9 mouse cellular contexts compared by ENCODE assay signal in the genomic region with DNA sequence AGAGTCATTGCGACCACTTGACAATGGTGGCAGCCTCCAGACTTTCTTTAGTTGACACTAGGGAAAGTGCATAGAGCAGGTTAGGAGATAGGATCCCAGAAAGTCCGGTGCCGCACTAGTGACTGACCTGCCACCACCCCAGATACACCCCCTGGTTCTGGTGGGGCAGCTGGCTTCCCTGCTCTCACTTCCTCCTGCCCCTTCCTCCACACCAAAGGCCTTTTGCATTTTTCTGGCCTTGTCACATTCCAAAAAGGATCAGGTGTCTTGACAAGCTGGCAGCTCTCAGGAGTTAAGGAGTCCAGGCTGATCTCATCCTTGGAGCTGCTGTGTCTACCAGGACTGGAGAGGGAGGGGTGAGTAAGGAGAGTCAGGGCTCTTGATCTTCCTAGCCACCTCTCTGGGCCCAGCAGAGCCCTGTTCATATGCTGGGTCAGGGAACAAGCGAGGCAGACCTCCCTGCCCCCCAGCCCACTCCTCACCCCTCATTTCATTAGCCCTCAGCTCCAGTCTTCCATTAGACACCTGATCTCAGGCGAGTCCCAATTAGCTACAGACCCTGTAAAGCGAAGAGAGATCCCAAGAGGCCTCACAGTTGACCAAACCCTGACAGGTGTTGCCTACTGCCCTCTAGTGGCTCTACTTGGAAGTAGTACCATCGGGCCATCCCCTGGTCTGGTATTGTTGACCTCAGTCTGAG. TPM values are rescaled to one million over a fixed set of nuclear protein-coding genes. Genes with fewer than 3 reads are reported as not detected.
DNase-seq lines count a peak whose midpoint lies in the region; ATAC-seq and TF ChIP-seq lines count a peak whose summit lies in the region.
"Had no signal": no experiment of that assay in that cellular context is flagged by ENCODE, and none has a peak within 500 bp of the region (broad histone marks: within the 10 kb centered on the region; RNA-seq: fewer than 3 reads in every experiment).

No protein-coding gene starts in this region.

- 0 out of 2 replicates have a peak, but pooled peaks have one; percentile 10 for TF ChIP-seq POLR2A in heart, adult 2 months (IDR thresholded peaks at IDR 0.05; ENCODE audit: insufficient read depth, low read depth, low read length)

- ATAC-seq in intestine, embryonic 14.5 days (replicated peaks; ENCODE audit: low FRiP score, low TSS enrichment, low read depth): 0 out of 2 replicates have a peak, but pooled peaks have one; percentile 30
- ATAC-seq in intestine, embryonic 15.5 days: no peak
- peak; percentile 59; the same call in 1 of the 2 replicates for ATAC-seq in kidney, embryonic 15.5 days (replicated peaks; ENCODE audit: low FRiP score)

- TF ChIP-seq CTCF in heart, adult 2 months (IDR thresholded peaks at IDR 0.05): peak; percentile 87

- no peak overlapping the region for H3K4me3 ChIP-seq in intestine, embryonic 14.5 days (ENCODE audit: low read depth, low read length)
- H3K4me3 ChIP-seq in intestine, embryonic 15.5 days (replicated peaks): no peak overlapping the region
- no peak overlapping the region for H3K4me3 ChIP-seq in heart, adult 2 months
- H3K4me3 ChIP-seq in kidney, embryonic 15.5 days (replicated peaks): no peak overlapping the region

- WGBS in intestine, embryonic 14.5 days: 53% methylated on average over 7 of the region's 7 CpGs
- 47% methylated on average over 7 of the region's 7 CpGs for WGBS in intestine, embryonic 15.5 days
- WGBS in heart, adult 2 months: 46% methylated on average over 7 of the region's 7 CpGs
- 44% methylated on average over 7 of the region's 7 CpGs for WGBS in kidney, embryonic 15.5 days

- no peaks in the 10 kb centered on the region for H3K27me3 ChIP-seq in intestine, embryonic 14.5 days (replicated peaks; ENCODE audit: control insufficient read depth, insufficient read depth, low read length)
- H3K27me3 ChIP-seq in intestine, embryonic 15.5 days (replicated peaks): no peaks in the 10 kb centered on the region
- no peaks in the 10 kb centered on the region for H3K27me3 ChIP-seq in heart, adult 2 months (ENCODE audit: control insufficient read depth, insufficient read depth, low read length)
- H3K27me3 ChIP-seq in kidney, embryonic 15.5 days: no peaks in the 10 kb centered on the region

- no peak overlapping the region for H3K9ac ChIP-seq in intestine, embryonic 14.5 days (ENCODE audit: low read length)
- no peak overlapping the region for H3K9ac ChIP-seq in intestine, embryonic 15.5 days
- H3K9ac ChIP-seq in heart, adult 2 months (ENCODE audit: low read depth, low read length): no peak overlapping the region
- no peak overlapping the region for H3K9ac ChIP-seq in kidney, embryonic 15.5 days

- no peak overlapping the region for H3K27ac ChIP-seq in intestine, embryonic 14.5 days (ENCODE audit: low read depth)
- H3K27ac ChIP-seq in intestine, embryonic 15.5 days: no peak overlapping the region
- peak overlapping the region; percentile 23 for H3K27ac ChIP-seq in heart, adult 2 months
- peak overlapping the region; percentile 19; the same call in 1 of the 2 replicates for H3K27ac ChIP-seq in kidney, embryonic 15.5 days
- H3K27ac ChIP-seq: macrophage had no signal

- intact Hi-C loops in heart, adult 2 months (cut with DNase I): loop anchor here (1.0 to 2.0 kb wide), 2 partner anchors 41 to 48 kb away; no protein-coding TSS in a partner anchor

- H3K36me3 ChIP-seq in intestine, embryonic 14.5 days (ENCODE audit: control insufficient read depth, insufficient read depth, low read length): peaks cover 35% of the 10 kb centered on the region
- H3K36me3 ChIP-seq in intestine, embryonic 15.5 days: no peaks in the 10 kb centered on the region; the same call in 1 of the 2 replicates
- H3K36me3 ChIP-seq in heart, adult 2 months (ENCODE audit: control insufficient read depth, insufficient read depth, low read length): peaks cover 6% of the 10 kb centered on the region; the same call in 1 of the 2 replicates
- H3K36me3 ChIP-seq in kidney, embryonic 15.5 days: peaks cover 18% of the 10 kb centered on the region; the same call in 1 of the 2 replicates

- peak; percentile 81; the same call in 1 of the 2 replicates for TF ChIP-seq EP300 in heart, adult 2 months (IDR thresholded peaks at IDR 0.05; ENCODE audit: insufficient read depth, low read depth, low read length)

- H3K79me2 ChIP-seq in heart, adult 2 months (replicated peaks; ENCODE audit: control insufficient read depth, insufficient read depth, low read length): no peaks in the 10 kb centered on the region; the same call in 1 of the 2 replicates

- H3K9me3 ChIP-seq in intestine, embryonic 14.5 days (ENCODE audit: control insufficient read depth, low read length): no peaks in the 10 kb centered on the region
- H3K9me3 ChIP-seq in intestine, embryonic 15.5 days: no peaks in the 10 kb centered on the region
- H3K9me3 ChIP-seq in kidney, embryonic 15.5 days (replicated peaks): no peaks in the 10 kb centered on the region

- no peak overlapping the region for H3K4me2 ChIP-seq in intestine, embryonic 14.5 days (ENCODE audit: low read length)
- H3K4me2 ChIP-seq in intestine, embryonic 15.5 days (replicated peaks): no peak overlapping the region
- no peak overlapping the region for H3K4me2 ChIP-seq in kidney, embryonic 15.5 days

- H3K4me1 ChIP-seq in intestine, embryonic 14.5 days (replicated peaks; ENCODE audit: control insufficient read depth, insufficient read depth, low read length): no peaks in the 10 kb centered on the region
- peaks cover 21% of the 10 kb centered on the region for H3K4me1 ChIP-seq in intestine, embryonic 15.5 days (replicated peaks)
- H3K4me1 ChIP-seq in heart, adult 2 months (ENCODE audit: control insufficient read depth, insufficient read depth, low read length): peaks cover 7% of the 10 kb centered on the region
- H3K4me1 ChIP-seq in kidney, embryonic 15.5 days: peaks cover 16% of the 10 kb centered on the region

- peak; percentile 80 for DNase-seq in intestine, embryonic 14.5 days (ENCODE audit: low spot score)
- peak; percentile 71 for DNase-seq in adipocyte (ENCODE audit: low spot score)
- peak; percentile 86 for DNase-seq in embryo, embryonic 11 days
- peak; percentile 71 for DNase-seq in heart, adult 2 months
- peak; percentile 83 for DNase-seq in lung, postnatal 14 days
- DNase-seq in right cerebral cortex, postnatal 14 days: peak; percentile 49

RNA-seq across cellular contexts. Expression of a gene that starts 41.9 kb away (rescaled TPM):
- polyA plus RNA-seq in intestine, embryonic 14.5 days (2014; fragmentation: Nextera tagmentation; extraction: Ambion mirVana): 9.8 and 11.4 TPM in 2 replicates
- 6.1 and 7.0 TPM in 2 replicates for polyA plus RNA-seq in intestine, embryonic 15.5 days (2015; fragmentation: Nextera tagmentation; extraction: Ambion mirVana)
- total RNA-seq in heart, adult 2 months (2021): 10 to 100 TPM; 14.6 to 19.4 TPM
- 19.9 and 22.0 TPM in 2 replicates for polyA plus RNA-seq in heart, adult 2 months (2012; rRNA removed)
- polyA plus RNA-seq in kidney, embryonic 15.5 days (2015; fragmentation: Nextera tagmentation; extraction: Ambion mirVana): 6.1 and 6.3 TPM in 2 replicates

RNA-seq across cellular contexts. Expression of a gene that starts 43.6 kb away (rescaled TPM):
- 50.6 and 54.4 TPM in 2 replicates for polyA plus RNA-seq in intestine, embryonic 14.5 days (2014; fragmentation: Nextera tagmentation; extraction: Ambion mirVana)
- polyA plus RNA-seq in intestine, embryonic 15.5 days (2015; fragmentation: Nextera tagmentation; extraction: Ambion mirVana): 46.7 and 46.9 TPM in 2 replicates
- total RNA-seq in heart, adult 2 months (2021): 10 to 100 TPM; 21.5 to 22.8 TPM
- polyA plus RNA-seq in heart, adult 2 months (2012; rRNA removed): 8.6 and 12.8 TPM in 2 replicates
- polyA plus RNA-seq in kidney, embryonic 15.5 days (2015; fragmentation: Nextera tagmentation; extraction: Ambion mirVana): 42.1 and 42.2 TPM in 2 replicates

RNA-seq across cellular contexts. Expression of a gene that starts 57.0 kb away (rescaled TPM):
- 49.7 TPM in 2 replicates for polyA plus RNA-seq in intestine, embryonic 14.5 days (2014; fragmentation: Nextera tagmentation; extraction: Ambion mirVana)
- polyA plus RNA-seq in intestine, embryonic 15.5 days (2015; fragmentation: Nextera tagmentation; extraction: Ambion mirVana): 27.1 and 31.9 TPM in 2 replicates
- total RNA-seq in heart, adult 2 months (2021): 10 to 100 TPM; 23.7 to 25.9 TPM
- polyA plus RNA-seq in heart, adult 2 months (2012; rRNA removed): 22.9 and 43.2 TPM in 2 replicates
- polyA plus RNA-seq in kidney, embryonic 15.5 days (2015; fragmentation: Nextera tagmentation; extraction: Ambion mirVana): 32.4 and 32.6 TPM in 2 replicates

Comparison
In these comparisons a context has a peak if more than half of its experiments do, and no peak if none do; other contexts are left out.
1. H3K27ac ChIP-seq: peak in heart, adult 2 months (single experiment) and kidney, embryonic 15.5 days (single experiment); none in intestine, embryonic 14.5 days (single experiment) and intestine, embryonic 15.5 days (single experiment).
2. Peak in every context shown above with its lines, with median percentiles within 50 percentile points of each other: DNase-seq.